Mouse (Mus musculus): ENCODE measurements around the gene Pcnx4. TPM values are rescaled to one million over a fixed set of nuclear protein-coding genes. Genes with fewer than 3 reads are reported as not detected.

Gene Pcnx4
- polyA plus RNA-seq, 1 experiment from 2014 or later, result 24.6 TPM

Other genes with a start within 250 kb of the Pcnx4 start
- gene Rtn1, start 127.3 kb upstream of the Pcnx4 start, polyA plus RNA-seq (2015; fragmentation: Nextera tagmentation; extraction: Ambion mirVana), result 3,305 and 3,556 TPM in 2 replicates
- 3.3 and 3.9 TPM in 2 replicates for gene Lrrc9, start 94.5 kb upstream of the Pcnx4 start, polyA plus RNA-seq (2015; fragmentation: Nextera tagmentation; extraction: Ambion mirVana)
- not detected in 2 replicates for gene Gm4756, start 113.3 kb downstream of the Pcnx4 start, polyA plus RNA-seq (2015; fragmentation: Nextera tagmentation; extraction: Ambion mirVana)
- 20.4 and 22.7 TPM in 2 replicates for gene Dhrs7, start 128.5 kb downstream of the Pcnx4 start, polyA plus RNA-seq (2015; fragmentation: Nextera tagmentation; extraction: Ambion mirVana)
- 25.7 and 47.5 TPM in 2 replicates for gene Ppm1a, start 221.1 kb downstream of the Pcnx4 start, polyA plus RNA-seq (2015; fragmentation: Nextera tagmentation; extraction: Ambion mirVana)